Mouse (Mus musculus): ENCODE results near the gene Myl7. TPM values are rescaled to one million over a fixed set of nuclear protein-coding genes. Genes with fewer than 3 reads are reported as not detected.
"Not testable (repeated sequence)": the region's sequence is repeated elsewhere in the genome, so short reads cannot be mapped to it uniquely, and the experiment has no call there.

Myl7 gene
- polyA plus RNA-seq (2012; rRNA removed) = 185 and 203 TPM in 2 replicates

GRCm38 (mm10) chr11:5898531-5898930, at the start of gene Myl7:
Gene Myl7 (minus strand): TSS chr11:5898782.
- WGBS = 47% methylated on average over 5 of the region's 5 CpGs
- no peak for TF ChIP-seq POLR2A (IDR thresholded peaks at IDR 0.05; ENCODE audit: borderline replicate concordance, extremely low read depth, low read depth, low read length)
- no peak for TF ChIP-seq CTCF (IDR thresholded peaks at IDR 0.05; ENCODE audit: insufficient read depth, low read length)
- peaks cover 5% of the 10 kb centered on the region; the same call in 1 of the 2 replicates for H3K4me1 ChIP-seq (ENCODE audit: control insufficient read depth, insufficient read depth, low read length)
- DNase-seq = no peak
- no peak within 1 kb of the TSS for H3K4me3 ChIP-seq (replicated peaks; ENCODE audit: extremely low read depth, low read depth, low read length)

DNA sequence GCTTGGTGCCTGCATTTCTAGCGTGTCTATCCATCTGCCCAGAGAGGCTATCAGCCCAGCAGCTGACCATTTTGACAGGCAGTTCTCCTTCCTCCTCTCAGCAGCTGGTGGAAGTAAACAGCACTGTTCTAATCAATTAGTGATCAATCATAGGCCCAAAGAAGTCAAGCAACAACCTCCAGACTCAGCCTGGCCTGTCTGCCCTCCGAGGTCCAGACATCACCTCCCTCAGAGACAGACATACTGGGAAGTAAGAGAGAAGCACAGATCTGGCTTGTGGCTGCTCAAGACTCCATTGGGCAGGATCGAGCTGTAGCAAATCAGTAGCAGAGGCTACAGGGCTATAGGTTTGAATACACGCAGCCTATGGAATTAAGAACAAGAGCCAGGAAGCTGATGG, 49.2 kb upstream of the Myl7 start:
- no peaks in the 10 kb centered on the region for H3K4me1 ChIP-seq (ENCODE audit: control insufficient read depth, insufficient read depth, low read length)
- DNase-seq = no peak
- TF ChIP-seq POLR2A (IDR thresholded peaks at IDR 0.05; ENCODE audit: borderline replicate concordance, extremely low read depth, low read depth, low read length) (no peak), CTCF (IDR thresholded peaks at IDR 0.05; ENCODE audit: insufficient read depth, low read length) (no peak)
- no peak overlapping the region for H3K4me3 ChIP-seq (replicated peaks; ENCODE audit: extremely low read depth, low read depth, low read length)
- 38% methylated on average over 4 of the region's 4 CpGs for WGBS

GRCm38 (mm10) chr11:5945096-5945495, 46.5 kb upstream of the Myl7 start:
- DNase-seq = no peak
- WGBS = 43% methylated on average over 2 of the region's 2 CpGs
- TF ChIP-seq POLR2A (IDR thresholded peaks at IDR 0.05; ENCODE audit: borderline replicate concordance, extremely low read depth, low read depth, low read length) (no peak), CTCF (IDR thresholded peaks at IDR 0.05; ENCODE audit: insufficient read depth, low read length) (no peak)
- Histone ChIP-seq H3K4me3 (replicated peaks; ENCODE audit: extremely low read depth, low read depth, low read length) (no peak overlapping the region), H3K4me1 (ENCODE audit: control insufficient read depth, insufficient read depth, low read length) (no peaks in the 10 kb centered on the region)

DNA sequence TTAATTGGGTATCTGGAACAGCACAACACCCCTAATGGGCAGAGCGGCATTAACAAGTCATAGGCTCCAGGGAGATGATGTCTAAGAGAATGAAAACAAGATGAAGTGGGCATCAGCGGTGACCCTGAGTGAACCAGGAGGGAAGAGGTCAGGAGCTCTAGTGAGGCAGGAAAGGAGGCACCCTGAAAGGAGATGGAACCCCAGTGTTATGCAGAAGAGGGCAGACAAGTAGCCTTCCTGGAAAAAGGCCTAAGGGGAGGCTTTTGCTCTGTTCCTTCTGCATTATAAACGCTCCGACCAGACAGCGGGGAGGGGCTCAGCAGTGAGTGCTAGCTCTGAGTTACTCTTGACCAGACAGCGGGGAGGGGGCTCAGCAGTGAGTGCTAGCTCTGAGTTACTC, 44.4 kb upstream of the Myl7 start:
- Histone ChIP-seq H3K4me1 (ENCODE audit: control insufficient read depth, insufficient read depth, low read length) (no peaks in the 10 kb centered on the region), H3K4me3 (replicated peaks; ENCODE audit: extremely low read depth, low read depth, low read length) (no peak overlapping the region)
- 84% methylated on average over 6 of the region's 6 CpGs for WGBS
- TF ChIP-seq CTCF (IDR thresholded peaks at IDR 0.05; ENCODE audit: insufficient read depth, low read length) (no peak), POLR2A (IDR thresholded peaks at IDR 0.05; ENCODE audit: borderline replicate concordance, extremely low read depth, low read depth, low read length) (no peak)
- no peak for DNase-seq

DNA sequence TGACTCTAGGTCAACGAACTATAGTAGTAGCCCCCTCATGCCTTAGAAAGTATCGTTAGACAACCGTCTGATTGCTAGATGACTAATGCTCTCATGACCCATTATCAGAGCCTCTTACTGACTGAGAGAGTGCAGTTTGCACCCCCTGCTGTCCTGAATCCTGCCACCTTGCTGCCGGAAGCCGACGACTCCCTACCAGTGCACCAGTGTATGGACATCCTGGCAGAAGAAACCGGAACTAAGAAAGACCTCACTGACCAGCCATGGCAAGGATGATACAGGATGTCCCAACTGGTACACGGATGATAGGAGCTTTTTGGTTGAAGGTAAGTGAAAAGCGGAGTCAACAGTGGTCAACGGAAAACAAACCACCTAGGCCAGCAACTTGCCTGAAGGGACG, 35.9 kb upstream of the Myl7 start:
- H3K4me1 ChIP-seq (ENCODE audit: control insufficient read depth, insufficient read depth, low read length); H3K4me3 ChIP-seq (replicated peaks; ENCODE audit: extremely low read depth, low read depth, low read length); DNase-seq: not testable (repeated sequence)
- 93% methylated on average over 11 of the region's 11 CpGs for WGBS

- not testable (repeated sequence) for DNase-seq; H3K4me3 ChIP-seq (replicated peaks; ENCODE audit: extremely low read depth, low read depth, low read length); H3K4me1 ChIP-seq (ENCODE audit: control insufficient read depth, insufficient read depth, low read length)
- WGBS = 88% methylated on average over 6 of the region's 6 CpGs
These were observed 33.4 kb upstream of the Myl7 start for GRCm38 (mm10) chr11:5931947-5932346.

- WGBS = 82% methylated on average over 1 of the region's 1 CpGs
- TF ChIP-seq POLR2A (IDR thresholded peaks at IDR 0.05; ENCODE audit: borderline replicate concordance, extremely low read depth, low read depth, low read length) = no peak
- no peak for TF ChIP-seq CTCF (IDR thresholded peaks at IDR 0.05; ENCODE audit: insufficient read depth, low read length)
- Histone ChIP-seq H3K4me1 (ENCODE audit: control insufficient read depth, insufficient read depth, low read length) (no peaks in the 10 kb centered on the region), H3K4me3 (replicated peaks; ENCODE audit: extremely low read depth, low read depth, low read length) (no peak overlapping the region)
- DNase-seq = no peak
These were observed 32.0 kb upstream of the Myl7 start for GRCm38 (mm10) chr11:5930578-5930977.

DNA sequence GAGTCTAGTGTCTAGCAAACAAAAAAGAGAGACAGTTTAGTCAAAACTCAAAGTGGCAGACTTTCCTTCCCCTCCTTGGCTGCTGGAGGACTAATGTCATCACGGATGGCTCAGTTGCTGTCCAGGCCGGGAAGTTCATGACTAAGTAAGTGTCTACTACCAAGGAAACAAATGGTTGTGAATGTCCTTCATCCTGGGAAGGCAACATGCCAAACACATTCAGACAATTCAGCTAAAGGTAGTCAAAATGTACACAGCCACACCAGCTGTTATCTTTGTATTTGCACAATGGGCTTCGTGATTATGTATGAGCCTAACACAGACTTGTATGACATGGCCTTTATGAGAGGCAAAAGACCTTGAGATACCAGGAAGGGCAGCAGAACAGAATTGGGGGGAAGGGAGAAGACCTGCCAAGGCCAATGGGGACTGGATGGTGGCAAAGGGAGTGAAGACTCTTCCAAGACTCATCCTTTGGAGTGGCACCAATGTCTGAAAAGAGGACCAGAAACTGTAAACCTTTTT, 28.2 kb upstream of the Myl7 start:
- WGBS = 63% methylated on average over 3 of the region's 3 CpGs
- Histone ChIP-seq H3K4me3 (replicated peaks; ENCODE audit: extremely low read depth, low read depth, low read length) (no peak overlapping the region), H3K4me1 (ENCODE audit: control insufficient read depth, insufficient read depth, low read length) (no peaks in the 10 kb centered on the region)
- TF ChIP-seq CTCF (IDR thresholded peaks at IDR 0.05; ENCODE audit: insufficient read depth, low read length) (no peak), POLR2A (IDR thresholded peaks at IDR 0.05; ENCODE audit: borderline replicate concordance, extremely low read depth, low read depth, low read length) (no peak)
- no peak for DNase-seq

GRCm38 (mm10) chr11:5924699-5925098, 26.1 kb upstream of the Myl7 start:
- no peak for DNase-seq
- no peak overlapping the region for H3K4me3 ChIP-seq (replicated peaks; ENCODE audit: extremely low read depth, low read depth, low read length)
- no peaks in the 10 kb centered on the region for H3K4me1 ChIP-seq (ENCODE audit: control insufficient read depth, insufficient read depth, low read length)
- TF ChIP-seq CTCF (IDR thresholded peaks at IDR 0.05; ENCODE audit: insufficient read depth, low read length) (no peak), POLR2A (IDR thresholded peaks at IDR 0.05; ENCODE audit: borderline replicate concordance, extremely low read depth, low read depth, low read length) (no peak)
- 55% methylated on average over 8 of the region's 8 CpGs for WGBS

DNA sequence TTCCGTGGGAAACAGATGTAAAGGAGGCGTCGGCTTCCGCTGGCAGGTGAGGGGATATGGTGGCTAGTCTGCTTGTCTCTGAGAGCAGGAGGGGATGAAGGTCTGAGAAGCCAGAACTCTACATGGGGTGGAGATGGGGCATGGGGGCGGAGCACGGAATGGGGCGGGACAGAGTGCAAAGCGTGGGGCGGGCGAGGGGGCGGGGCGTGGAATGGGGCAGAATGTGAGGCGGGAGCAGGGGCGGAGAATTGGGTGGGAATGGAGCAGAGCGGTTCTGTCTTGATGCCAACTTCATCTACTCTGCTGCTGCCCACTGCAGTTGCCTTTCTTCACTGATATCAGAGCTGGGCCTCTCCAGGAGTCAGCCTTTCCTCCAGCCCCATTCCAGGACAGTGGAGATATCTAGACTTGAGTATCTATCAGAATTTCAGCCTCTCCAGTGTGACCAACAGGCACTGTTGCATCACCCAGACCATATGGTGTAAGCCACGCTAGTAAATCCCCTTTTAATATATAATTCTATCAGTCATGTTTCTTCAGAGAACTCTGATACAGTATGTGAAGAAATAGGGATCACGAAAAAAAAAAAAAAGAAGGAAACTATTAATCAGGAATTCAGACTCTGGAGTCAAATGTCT, 21.9 kb upstream of the Myl7 start:
- no peak for TF ChIP-seq CTCF (IDR thresholded peaks at IDR 0.05; ENCODE audit: insufficient read depth, low read length)
- TF ChIP-seq POLR2A (IDR thresholded peaks at IDR 0.05; ENCODE audit: borderline replicate concordance, extremely low read depth, low read depth, low read length) = no peak
- no peak for DNase-seq
- WGBS = 47% methylated on average over 17 of the region's 17 CpGs

More for the DNA sequence above, 21.9 kb upstream of the Myl7 start:
- Histone ChIP-seq H3K4me3 (replicated peaks; ENCODE audit: extremely low read depth, low read depth, low read length) (no peak overlapping the region), H3K4me1 (ENCODE audit: control insufficient read depth, insufficient read depth, low read length) (no peaks in the 10 kb centered on the region)

Data from lung, adult 2 months (tissue).